Mouse (Mus musculus): Measurements from ENCODE around the gene Ldoc1.

Gene Ldoc1

DNA sequence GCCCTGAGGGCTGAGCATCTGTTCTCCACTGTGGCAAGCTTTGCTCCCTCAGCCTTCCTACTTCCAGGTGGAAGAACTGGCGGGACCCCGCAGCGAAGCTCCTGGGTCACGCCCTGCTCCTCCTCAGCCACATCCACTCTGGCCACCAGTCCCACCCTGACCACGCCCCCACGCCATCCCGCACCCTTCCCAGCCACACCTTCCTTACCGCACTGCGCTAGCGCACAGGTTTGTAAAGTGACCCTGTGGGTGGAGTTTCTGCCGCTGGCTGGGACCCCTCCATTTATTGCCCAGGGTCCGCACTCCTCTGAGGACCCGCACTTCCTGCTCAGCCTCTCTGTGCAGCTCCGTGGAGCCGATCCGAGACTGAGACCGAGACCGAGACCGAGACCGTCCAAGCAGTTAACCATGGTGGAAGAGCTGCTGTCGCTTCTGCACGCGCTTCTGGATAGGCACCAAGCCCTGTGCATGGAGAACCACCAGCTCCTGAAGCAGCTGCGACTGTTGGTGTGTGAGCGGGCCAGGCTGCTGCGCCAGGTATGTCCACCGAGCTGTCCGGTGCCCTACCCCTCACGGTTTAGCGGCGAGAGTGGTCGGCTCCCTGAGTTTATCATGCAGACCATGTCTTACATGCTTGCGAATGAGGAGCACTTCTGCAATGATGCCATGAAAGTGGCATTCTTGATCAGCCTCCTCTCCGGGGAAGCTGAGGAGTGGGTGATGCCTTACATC is at the start of gene Ldoc1:
Gene Ldoc1 (plus strand): TSS at position 196 of the 732 bp plus-strand sequence.
- in situ Hi-C loops (cut with MboI, MseI), result no loop called here

DNA sequence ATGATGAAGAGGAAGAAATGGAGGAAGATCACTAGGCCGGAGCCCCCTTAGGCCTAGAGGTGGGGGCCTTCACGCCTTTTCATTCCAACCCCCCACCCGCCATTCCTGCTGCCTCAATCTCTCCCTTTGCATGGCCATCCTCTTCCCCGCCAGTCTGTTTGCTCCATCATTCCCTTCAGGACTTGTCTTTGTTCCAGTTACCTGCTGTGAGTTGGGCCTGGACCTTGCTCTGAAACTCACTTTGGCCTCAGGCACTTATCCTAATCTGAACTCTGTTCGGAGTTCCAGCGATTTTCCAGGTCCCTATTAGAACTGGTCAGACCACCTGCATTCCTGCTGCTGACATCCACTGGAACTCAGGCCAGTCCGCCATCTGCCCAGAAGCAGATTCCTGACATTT is 834 bp downstream of the Ldoc1 start:
- in situ Hi-C loops (cut with MboI, MseI), result no loop called here

DNA sequence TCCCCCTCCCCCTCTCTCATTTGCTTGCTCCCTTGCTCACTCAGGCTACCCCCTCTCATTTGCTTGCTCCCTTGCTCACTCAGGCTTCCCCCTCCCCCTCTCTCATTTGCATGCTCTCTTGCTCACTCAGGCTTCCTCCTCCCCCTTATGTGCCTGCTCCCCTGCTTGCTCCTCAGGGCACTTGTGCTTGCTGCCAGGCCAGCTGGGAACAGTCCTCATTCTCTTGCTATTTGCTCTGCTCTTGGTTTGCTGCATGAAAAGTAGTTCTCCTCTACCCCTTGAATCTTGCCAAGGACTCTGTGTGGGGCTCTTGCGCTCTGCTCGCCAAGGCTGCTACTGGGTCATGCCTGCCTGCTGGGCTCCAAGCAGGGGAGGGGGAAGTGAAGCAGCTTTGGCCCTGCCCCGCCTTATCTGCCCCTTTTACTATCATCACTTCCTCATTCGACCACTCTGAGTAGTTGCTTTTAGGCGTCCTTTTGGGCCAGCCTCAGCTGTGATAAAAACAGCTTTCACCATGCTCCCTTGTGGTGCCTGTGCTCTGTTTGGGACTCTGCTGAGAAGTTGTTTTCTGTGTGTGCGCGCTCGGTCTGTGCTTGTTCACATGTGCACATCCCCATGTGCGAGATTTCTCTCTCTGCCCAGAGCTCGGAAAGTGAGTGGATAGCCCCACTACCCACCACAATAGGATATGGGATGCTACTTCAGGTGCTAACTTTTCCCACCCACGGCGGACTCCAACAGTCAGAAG is 13.2 kb downstream of the Ldoc1 start:
- in situ Hi-C loops (cut with MboI, MseI), result no loop called here

DNA sequence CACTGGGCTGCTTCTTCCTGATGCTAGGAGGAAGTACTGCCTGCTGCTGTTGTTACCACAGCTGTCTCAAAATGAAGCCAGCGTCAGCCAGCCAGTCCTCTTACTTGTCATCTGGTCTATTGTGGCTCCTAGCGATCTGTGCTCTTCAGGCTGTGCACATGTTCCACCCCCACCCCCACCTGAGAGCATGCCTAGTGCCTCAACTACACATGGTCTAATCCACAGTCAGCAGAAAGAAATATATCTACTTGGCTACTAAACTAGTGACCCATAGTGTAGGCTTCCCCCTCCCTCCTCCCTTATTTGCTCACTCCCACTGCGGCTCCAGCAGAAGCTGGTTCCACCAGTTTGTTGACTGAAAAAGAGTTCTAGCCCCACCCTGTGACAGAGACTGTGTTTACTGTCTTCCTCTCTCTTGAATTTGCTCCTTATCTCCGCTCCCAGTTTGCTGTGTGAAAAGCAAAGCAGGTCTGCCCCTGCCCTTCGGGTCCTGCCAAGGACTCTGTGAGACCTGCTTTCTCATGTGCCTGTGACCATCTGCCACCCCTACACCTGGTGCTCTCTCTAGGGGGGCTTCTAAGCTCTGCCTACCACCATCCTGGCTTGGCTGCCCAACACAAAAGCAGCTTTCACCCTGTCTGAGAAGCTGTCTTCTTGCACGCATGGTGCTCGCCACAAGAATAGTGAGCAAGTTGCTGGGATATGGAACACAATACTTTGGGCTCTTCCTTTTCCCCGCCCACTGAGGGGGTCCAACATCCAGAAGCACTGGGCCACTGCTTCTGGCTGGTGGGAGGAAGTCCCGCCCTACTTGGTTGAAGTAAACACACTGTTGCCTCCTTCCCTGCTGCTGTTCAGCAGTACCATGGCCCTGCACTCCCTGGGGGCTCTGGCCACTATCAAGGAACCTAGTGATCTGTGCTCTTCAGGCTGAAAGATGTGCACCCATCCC is 14.0 kb downstream of the Ldoc1 start:
- in situ Hi-C loops (cut with MboI, MseI), result no loop called here

DNA sequence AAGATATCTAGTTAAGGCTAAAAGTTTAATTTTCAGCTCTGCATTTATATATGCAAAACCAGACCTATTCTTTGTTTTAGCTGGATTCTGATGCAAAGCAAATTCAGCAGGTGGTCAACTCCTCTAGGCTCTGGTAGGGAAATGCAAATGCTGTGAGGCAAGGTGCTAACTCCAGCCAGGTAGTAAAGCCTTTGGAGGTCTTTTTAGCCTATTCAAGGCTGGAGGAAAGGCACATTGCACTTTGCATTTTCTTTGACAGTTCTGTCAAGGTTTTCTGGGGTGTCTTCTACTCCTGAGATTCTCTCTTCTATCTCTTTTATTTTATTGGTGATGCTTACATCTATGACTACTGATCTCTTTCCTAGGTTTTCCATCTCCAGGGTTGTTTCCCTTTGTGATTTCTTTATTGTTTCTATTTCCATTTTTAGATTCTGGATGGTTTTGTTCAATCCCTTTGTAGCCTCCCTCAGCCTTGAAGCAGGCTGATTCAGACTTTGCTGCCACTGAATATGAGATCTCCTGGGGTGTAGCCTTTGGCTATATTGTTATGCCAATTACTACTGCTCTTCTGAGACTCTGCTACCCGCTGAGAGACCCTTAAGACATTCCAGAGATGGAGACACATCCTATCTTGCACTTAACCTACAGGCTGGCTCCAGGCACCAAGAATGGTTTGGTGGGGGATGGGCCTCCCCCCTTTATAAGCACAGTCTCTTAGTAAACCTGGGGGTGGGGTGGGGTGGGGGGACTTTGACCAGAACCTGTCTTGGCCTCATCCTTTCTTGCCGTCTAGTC is 18.4 kb downstream of the Ldoc1 start:
- in situ Hi-C loops (cut with MboI, MseI), result no loop called here

All from T-helper 2 cell (primary cell).